Mouse (Mus musculus) liver, postnatal 0 days (tissue): ENCODE measurements at regions not wholly inside any gene's neighbourhood (a gene's known extent, or its start where the extent isn't known, plus 50 kb on each side); places are given as distances from the start of the nearest gene placed in this dataset.

Experiments used
- CTCF ChIP-seq: sonication (generic); IDR thresholded peaks from 2 replicates; pipeline ENCODE4 v1.5.1; 2016; ENCODE audit warnings: antibody characterized with exemption, low read depth
- EP300 ChIP-seq: IDR thresholded peaks from 2 replicates; pipeline ENCODE4 v1.6.1; 2016; ENCODE audit warnings: antibody characterized with exemption, low read depth, mild to moderate bottlenecking

GRCm38 (mm10) chr13:115165981-115166380 is 64.2 kb upstream of the Itga1 start:
- TF ChIP-seq CTCF = no peak
- TF ChIP-seq EP300 = no peak
